Mouse (Mus musculus): ENCODE results near the gene Tfrc. TPM values are rescaled to one million over a fixed set of nuclear protein-coding genes. Genes with fewer than 3 reads are reported as not detected.
A peak's percentile ranks its signal among the peaks of the same experiment; 100 is the strongest.

Gene Tfrc
- polyA plus RNA-seq, 1 experiment from 2014 or later = 23.7 TPM

DNA sequence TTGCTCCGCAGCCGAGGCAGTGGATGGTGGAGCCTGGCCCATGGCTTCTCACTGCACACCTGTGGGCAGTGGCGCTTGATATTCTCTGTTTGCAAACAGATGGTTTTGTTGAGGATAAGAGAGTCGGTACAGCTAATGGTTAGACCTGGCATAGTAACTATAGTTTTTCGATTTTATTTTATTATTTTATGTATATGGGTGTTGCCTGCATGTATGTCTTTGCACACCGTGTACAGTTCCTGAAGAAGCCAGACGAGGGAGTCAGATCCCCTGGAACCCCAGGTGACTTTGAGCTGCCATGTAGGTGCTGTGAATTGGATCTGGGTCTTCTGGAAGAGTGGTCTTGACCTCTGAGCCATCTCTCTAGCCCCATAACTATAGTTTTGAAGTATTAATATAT lies 53.7 kb downstream of the Tfrc start:
- 0 out of 2 replicates have a peak overlapping the region, but pooled peaks have one; percentile 26 for H3K9ac ChIP-seq (ENCODE audit: low read depth, low read length)
- H3K9me3 ChIP-seq (ENCODE audit: control insufficient read depth) = no peaks in the 10 kb centered on the region
- ATAC-seq = no peak
- H3K36me3 ChIP-seq (ENCODE audit: control insufficient read depth, insufficient read depth) = no peaks in the 10 kb centered on the region
- H3K27me3 ChIP-seq (replicated peaks; ENCODE audit: control insufficient read depth, insufficient read depth, low read length) = no peaks in the 10 kb centered on the region
- H3K4me1 ChIP-seq (replicated peaks; ENCODE audit: control insufficient read depth, insufficient read depth, low read length) = peaks cover 20% of the 10 kb centered on the region
- TF ChIP-seq CTCF (IDR thresholded peaks at IDR 0.05; ENCODE audit: low read depth) = 0 out of 2 replicates have a peak, but pooled peaks have one; percentile 6
- WGBS = 87% methylated on average over 7 of the region's 7 CpGs
- H3K4me3 ChIP-seq (ENCODE audit: low read depth, low read length) = no peak overlapping the region
- H3K4me2 ChIP-seq (replicated peaks; ENCODE audit: low read depth) = peak overlapping the region; percentile 43; the same call in 1 of the 2 replicates
- H3K27ac ChIP-seq (ENCODE audit: low read depth, low read length) = no peak overlapping the region

DNA sequence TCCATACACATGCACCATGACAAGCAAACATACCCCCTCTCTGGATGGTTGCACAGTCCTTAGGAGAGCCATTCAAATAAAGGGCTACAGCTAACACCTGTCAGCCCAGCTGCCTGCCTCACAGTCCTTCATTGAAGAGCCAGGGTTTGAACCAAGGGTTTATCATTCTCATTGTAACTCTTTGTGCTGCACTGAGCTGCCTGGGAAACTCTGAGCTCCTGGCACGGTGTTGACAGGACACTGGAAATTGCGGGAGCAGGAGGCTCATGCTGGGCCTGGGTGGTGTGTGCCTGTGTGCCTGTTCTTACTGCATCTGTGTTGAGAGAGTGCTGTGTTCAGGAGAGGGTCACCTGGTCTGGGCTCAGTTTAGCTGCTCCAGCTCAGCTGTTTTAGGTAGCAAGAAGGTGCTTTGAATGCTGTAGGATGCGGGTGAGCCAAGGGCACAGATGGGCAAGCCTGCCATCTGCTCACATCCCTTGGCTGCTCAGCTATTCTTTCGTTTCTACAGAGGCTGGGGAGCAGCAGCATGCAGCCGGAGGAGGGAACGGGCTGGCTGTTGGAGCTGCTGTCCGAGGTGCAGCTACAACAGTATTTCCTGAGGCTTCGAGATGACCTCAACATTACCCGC lies 54.6 kb downstream of the Tfrc start:
- Histone ChIP-seq H3K27ac (ENCODE audit: low read depth, low read length) (no peak overlapping the region), H3K9me3 (ENCODE audit: control insufficient read depth) (no peaks in the 10 kb centered on the region), H3K4me1 (replicated peaks; ENCODE audit: control insufficient read depth, insufficient read depth, low read length) (peaks cover 20% of the 10 kb centered on the region), H3K36me3 (ENCODE audit: control insufficient read depth, insufficient read depth) (no peaks in the 10 kb centered on the region), H3K4me3 (ENCODE audit: low read depth, low read length) (no peak overlapping the region), H3K9ac (ENCODE audit: low read depth, low read length) (no peak overlapping the region), H3K4me2 (replicated peaks; ENCODE audit: low read depth) (no peak overlapping the region), H3K27me3 (replicated peaks; ENCODE audit: control insufficient read depth, insufficient read depth, low read length) (no peaks in the 10 kb centered on the region)
- TF ChIP-seq CTCF (IDR thresholded peaks at IDR 0.05; ENCODE audit: low read depth) = no peak
- no peak for ATAC-seq
- 91% methylated on average over 9 of the region's 9 CpGs for WGBS

DNA sequence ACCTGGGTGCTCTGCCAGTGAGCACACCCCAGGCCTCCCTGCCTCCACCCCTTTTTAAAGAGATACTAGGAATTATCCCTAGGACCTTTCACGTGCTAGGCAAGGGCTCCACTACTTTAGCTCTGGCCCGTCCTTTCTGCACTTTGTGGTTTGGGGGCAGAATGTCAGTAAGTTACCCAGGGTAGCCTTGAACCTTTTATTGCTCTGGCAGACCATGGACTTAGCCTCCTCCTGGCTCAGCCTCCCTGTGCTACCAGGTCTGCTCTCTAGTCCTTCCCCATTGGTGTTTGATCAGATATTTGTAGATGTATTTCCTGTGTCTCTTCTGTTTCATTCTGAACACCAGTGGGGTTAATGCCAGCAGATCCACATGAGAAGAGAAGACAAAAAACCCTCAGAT lies 55.5 kb downstream of the Tfrc start:
- Histone ChIP-seq H3K9me3 (ENCODE audit: control insufficient read depth) (no peaks in the 10 kb centered on the region), H3K9ac (ENCODE audit: low read depth, low read length) (no peak overlapping the region), H3K36me3 (ENCODE audit: control insufficient read depth, insufficient read depth) (peaks cover 1% of the 10 kb centered on the region; the same call in 1 of the 2 replicates), H3K27me3 (replicated peaks; ENCODE audit: control insufficient read depth, insufficient read depth, low read length) (no peaks in the 10 kb centered on the region), H3K4me1 (replicated peaks; ENCODE audit: control insufficient read depth, insufficient read depth, low read length) (peaks cover 20% of the 10 kb centered on the region), H3K27ac (ENCODE audit: low read depth, low read length) (no peak overlapping the region), H3K4me2 (replicated peaks; ENCODE audit: low read depth) (no peak overlapping the region), H3K4me3 (ENCODE audit: low read depth, low read length) (no peak overlapping the region)
- no peak for TF ChIP-seq CTCF (IDR thresholded peaks at IDR 0.05; ENCODE audit: low read depth)
- ATAC-seq = no peak
- 51% methylated on average over 2 of the region's 2 CpGs for WGBS

DNA sequence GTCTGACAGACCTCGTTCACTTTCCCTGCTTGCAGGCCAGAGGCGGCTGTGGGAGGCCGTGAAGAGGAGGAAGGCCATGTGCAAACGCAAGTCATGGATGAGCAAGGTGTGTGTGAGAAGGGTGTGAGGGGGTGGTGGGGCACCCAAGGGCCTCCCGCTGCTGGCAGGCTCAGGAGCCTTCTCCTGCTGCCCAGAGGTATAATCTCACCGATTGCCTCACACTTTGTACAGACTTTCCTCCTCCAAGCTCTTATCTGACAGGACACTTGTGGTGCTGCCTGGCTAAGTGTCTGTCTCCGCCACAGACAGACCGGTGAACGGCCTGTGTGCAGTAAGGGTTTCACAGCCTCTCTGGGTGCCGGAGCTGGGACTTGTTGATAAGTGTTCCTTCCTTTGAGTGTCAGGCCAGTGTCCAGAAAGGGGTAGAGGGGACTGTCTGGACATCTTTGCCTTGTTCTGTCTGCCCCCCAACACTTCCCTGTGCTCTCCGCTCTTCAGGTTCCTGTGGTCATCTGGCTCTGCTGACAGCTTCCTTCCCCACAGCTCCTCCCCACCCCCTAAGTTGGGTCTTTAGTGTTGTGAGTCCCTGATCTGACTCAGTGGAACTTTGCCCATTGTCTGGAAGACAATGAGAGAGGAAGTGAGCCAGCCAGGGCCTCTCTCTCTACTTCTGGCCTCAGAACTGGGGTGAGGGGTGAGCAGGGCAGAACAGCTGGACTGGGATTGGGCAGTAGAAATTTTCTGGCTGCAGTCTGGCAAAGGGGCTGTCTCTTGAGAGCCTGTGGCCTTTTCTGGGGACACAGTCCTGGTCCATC lies 57.3 kb downstream of the Tfrc start:
- Histone ChIP-seq H3K9ac (ENCODE audit: low read depth, low read length) (no peak overlapping the region), H3K4me3 (ENCODE audit: low read depth, low read length) (no peak overlapping the region), H3K4me2 (replicated peaks; ENCODE audit: low read depth) (no peak overlapping the region), H3K27ac (ENCODE audit: low read depth, low read length) (peak overlapping the region; percentile 66; the same call in 1 of the 2 replicates), H3K4me1 (replicated peaks; ENCODE audit: control insufficient read depth, insufficient read depth, low read length) (peaks cover 10% of the 10 kb centered on the region), H3K27me3 (replicated peaks; ENCODE audit: control insufficient read depth, insufficient read depth, low read length) (no peaks in the 10 kb centered on the region), H3K36me3 (ENCODE audit: control insufficient read depth, insufficient read depth) (peaks cover 12% of the 10 kb centered on the region), H3K9me3 (ENCODE audit: control insufficient read depth) (no peaks in the 10 kb centered on the region)
- TF ChIP-seq CTCF (IDR thresholded peaks at IDR 0.05; ENCODE audit: low read depth) = no peak
- 30% methylated on average over 11 of the region's 11 CpGs for WGBS
- peak; percentile 61 for ATAC-seq

DNA sequence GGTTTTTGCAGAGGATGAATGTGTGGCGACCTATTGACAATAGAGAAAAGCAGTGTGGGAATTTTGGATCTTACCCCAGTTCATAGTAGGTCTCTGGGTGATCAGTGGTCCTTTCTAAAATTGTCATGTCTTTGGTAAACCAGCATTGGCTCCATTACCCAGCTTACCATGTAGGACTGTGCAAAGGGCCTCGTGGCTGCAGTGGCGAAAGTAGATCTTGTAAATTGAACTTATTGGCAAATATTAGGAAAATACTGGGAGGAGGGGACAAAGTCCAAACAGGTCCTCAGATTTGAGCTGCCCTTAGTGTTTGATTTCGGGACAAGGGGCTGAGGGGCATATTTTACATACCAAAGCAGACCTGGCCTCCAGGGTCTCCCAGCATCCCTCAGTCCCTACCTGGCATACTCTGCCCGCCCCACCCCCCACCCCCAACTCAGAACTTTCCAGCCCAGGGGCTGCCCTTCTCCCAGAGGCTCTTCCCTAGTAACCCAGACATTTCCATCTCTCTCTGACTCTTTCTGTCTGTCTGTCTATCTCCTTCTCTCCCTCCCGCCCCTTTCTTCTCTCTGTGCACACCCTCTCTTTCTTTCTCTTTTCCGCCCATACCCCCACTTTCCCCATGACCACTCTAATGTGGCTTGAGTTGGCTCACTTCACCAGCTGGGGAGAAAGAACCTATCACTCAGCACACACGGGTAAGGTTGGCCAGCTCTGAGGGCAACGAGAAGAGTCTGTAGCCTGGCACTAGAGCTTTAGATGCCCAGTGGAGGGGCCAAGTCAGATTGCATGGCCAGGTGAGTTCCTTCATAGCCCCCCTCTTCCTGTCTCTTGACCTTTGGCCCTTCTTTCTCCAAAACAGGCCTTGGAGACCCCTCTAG lies 58.2 kb downstream of the Tfrc start:
- ATAC-seq = no peak
- Histone ChIP-seq H3K9ac (ENCODE audit: low read depth, low read length) (no peak overlapping the region), H3K4me3 (ENCODE audit: low read depth, low read length) (no peak overlapping the region), H3K27ac (ENCODE audit: low read depth, low read length) (no peak overlapping the region), H3K27me3 (replicated peaks; ENCODE audit: control insufficient read depth, insufficient read depth, low read length) (no peaks in the 10 kb centered on the region), H3K4me1 (replicated peaks; ENCODE audit: control insufficient read depth, insufficient read depth, low read length) (peaks cover 10% of the 10 kb centered on the region; the same call in 1 of the 2 replicates), H3K9me3 (ENCODE audit: control insufficient read depth) (no peaks in the 10 kb centered on the region), H3K4me2 (replicated peaks; ENCODE audit: low read depth) (no peak overlapping the region), H3K36me3 (ENCODE audit: control insufficient read depth, insufficient read depth) (peaks cover 20% of the 10 kb centered on the region)
- TF ChIP-seq CTCF (IDR thresholded peaks at IDR 0.05; ENCODE audit: low read depth) = no peak
- WGBS = 77% methylated on average over 9 of the region's 9 CpGs

DNA sequence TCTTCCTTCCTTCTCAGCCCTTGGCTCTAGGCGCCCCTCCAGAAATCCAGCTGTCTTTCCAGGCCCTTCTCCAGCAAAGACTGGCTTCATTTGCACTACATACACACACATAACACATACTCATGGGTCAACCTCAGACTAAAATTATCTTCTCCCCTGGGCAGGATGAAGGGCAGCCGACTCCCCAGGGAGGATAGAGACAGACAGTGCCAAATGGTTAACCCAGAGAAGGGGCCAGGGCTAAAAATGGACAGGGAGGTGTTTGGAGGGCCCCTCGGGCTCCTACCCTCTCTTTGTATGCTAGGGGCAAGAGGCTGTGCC lies 58.8 kb downstream of the Tfrc start:
- Histone ChIP-seq H3K9me3 (ENCODE audit: control insufficient read depth) (no peaks in the 10 kb centered on the region), H3K4me2 (replicated peaks; ENCODE audit: low read depth) (no peak overlapping the region), H3K27me3 (replicated peaks; ENCODE audit: control insufficient read depth, insufficient read depth, low read length) (no peaks in the 10 kb centered on the region), H3K4me1 (replicated peaks; ENCODE audit: control insufficient read depth, insufficient read depth, low read length) (peaks cover 10% of the 10 kb centered on the region; the same call in 1 of the 2 replicates), H3K27ac (ENCODE audit: low read depth, low read length) (no peak overlapping the region), H3K4me3 (ENCODE audit: low read depth, low read length) (no peak overlapping the region), H3K9ac (ENCODE audit: low read depth, low read length) (no peak overlapping the region), H3K36me3 (ENCODE audit: control insufficient read depth, insufficient read depth) (peaks cover 20% of the 10 kb centered on the region)
- TF ChIP-seq CTCF (IDR thresholded peaks at IDR 0.05; ENCODE audit: low read depth) = no peak
- 68% methylated on average over 3 of the region's 3 CpGs for WGBS
- no peak for ATAC-seq
